Mouse (Mus musculus) limb, embryonic 11.5 days (tissue): ENCODE measurements around the gene Mlph. TPM values are rescaled to one million over a fixed set of nuclear protein-coding genes. Genes with fewer than 3 reads are reported as not detected.

ENCODE experiments used
- ATAC-seq: fragments of 200-750 bp; cut with Nextera tagmentation; 2 replicates; pipeline ENCODE4 v1.8.0; 2017; ENCODE audit warnings: low read depth; ENCODE audit not compliant: insufficient number of reproducible peaks, low FRiP score, low TSS enrichment
- DNase-seq: peaks from one replicate; pipeline ENCODE4 v3.0.0-alpha.2; 2015; ENCODE audit warnings: low spot score
- H3K27ac ChIP-seq: fragments of 300-500 bp; sonication (generic); replicated peaks from 2 replicates; pipeline ENCODE4 v1.5.1; 2014; ENCODE audit warnings: low read depth, mild to moderate bottlenecking, low read length
- H3K27me3 ChIP-seq: fragments of 300-500 bp; sonication (generic); 2 replicates; pipeline ENCODE4 v1.6.1; 2014; ENCODE audit warnings: mild to moderate bottlenecking, low read length, mixed read lengths; ENCODE audit not compliant: control insufficient read depth, insufficient read depth
- H3K36me3 ChIP-seq: fragments of 300-500 bp; sonication (generic); 2 replicates; pipeline ENCODE4 v1.6.1; 2014; ENCODE audit warnings: mild to moderate bottlenecking, low read length, moderate library complexity, mixed read lengths; ENCODE audit not compliant: control insufficient read depth, insufficient read depth
- H3K4me1 ChIP-seq: fragments of 300-500 bp; sonication (generic); 2 replicates; pipeline ENCODE4 v1.6.1; 2014; ENCODE audit warnings: low read length, mixed read lengths; ENCODE audit not compliant: control insufficient read depth, insufficient read depth
- H3K4me2 ChIP-seq: fragments of 300-500 bp; sonication (generic); 2 replicates; pipeline ENCODE4 v1.6.1; 2014; ENCODE audit warnings: low read depth, mild to moderate bottlenecking, moderate library complexity; ENCODE audit not compliant: severe bottlenecking
- H3K4me3 ChIP-seq: fragments of 300-500 bp; sonication (generic); 2 replicates; pipeline ENCODE4 v1.5.1; 2014; ENCODE audit warnings: low read depth, low read length
- H3K9ac ChIP-seq: fragments of 300-500 bp; sonication (generic); 2 replicates; pipeline ENCODE4 v1.6.1; 2014; ENCODE audit warnings: mild to moderate bottlenecking, low read length
- H3K9me3 ChIP-seq: fragments of 300-500 bp; sonication (generic); 2 replicates; pipeline ENCODE4 v1.6.1; 2016; ENCODE audit warnings: low read length; ENCODE audit not compliant: control insufficient read depth
- WGBS: fragments of 180-500 bp; shearing (Covaris S2); extraction: QIAGEN DNeasy Blood & Tissue Kit; methylation state at CpG from one replicate; pipeline ENCODE4 v1.1.7; 2014; 5-methylcytosine and 5-hydroxymethylcytosine counted together
- polyA plus RNA-seq: library from polyadenylated mRNA; unstranded; fragments of >200 nt; fragmentation: Nextera tagmentation; extraction: Ambion mirVana; gene quantifications from 2 replicates; pipeline ENCODE4 v1.2.1, GENCODE M21; 2014

Gene Mlph
- polyA plus RNA-seq, 1 experiment from 2014 or later = 0.08 TPM

- H3K36me3 ChIP-seq = no peaks in the 10 kb centered on the region
- H3K27me3 ChIP-seq = no peaks in the 10 kb centered on the region
- no peak overlapping the region for H3K4me2 ChIP-seq
- no peak overlapping the region for H3K4me3 ChIP-seq
- H3K9me3 ChIP-seq = peaks cover 6% of the 10 kb centered on the region; the same call in 1 of the 2 replicates
- WGBS = 78% methylated on average over 9 of the region's 9 CpGs
- ATAC-seq = no peak
- no peak for DNase-seq
- no peak overlapping the region for H3K27ac ChIP-seq
- no peak overlapping the region for H3K9ac ChIP-seq
- H3K4me1 ChIP-seq = no peaks in the 10 kb centered on the region
These were observed 6.8 kb downstream of the Mlph start for GRCm38 (mm10) chr1:90921687-90922086.

GRCm38 (mm10) chr1:90926030-90926429, 11.1 kb downstream of the Mlph start:
- ATAC-seq = no peak
- Histone ChIP-seq H3K27ac (no peak overlapping the region), H3K36me3 (no peaks in the 10 kb centered on the region), H3K4me1 (0 out of 2 replicates have a peak, but pooled peaks cover 3% of the 10 kb centered on the region), H3K4me2 (no peak overlapping the region), H3K9me3 (no peaks in the 10 kb centered on the region), H3K9ac (no peak overlapping the region), H3K4me3 (no peak overlapping the region), H3K27me3 (peaks cover 5% of the 10 kb centered on the region)
- DNase-seq = no peak
- 96% methylated on average over 4 of the region's 4 CpGs for WGBS

- no peak for DNase-seq
These were observed 12.4 kb downstream of the Mlph start for GRCm38 (mm10) chr1:90927308-90927707.

GRCm38 (mm10) chr1:90927929-90928574, 13.2 kb downstream of the Mlph start:
- Histone ChIP-seq H3K4me2 (peak overlapping the region; percentile 65), H3K27ac (no peak overlapping the region), H3K9ac (peak overlapping the region; percentile 46; the same call in 1 of the 2 replicates), H3K9me3 (no peaks in the 10 kb centered on the region), H3K4me3 (peak overlapping the region; percentile 19), H3K27me3 (peaks cover 5% of the 10 kb centered on the region), H3K36me3 (no peaks in the 10 kb centered on the region), H3K4me1 (0 out of 2 replicates have a peak, but pooled peaks cover 3% of the 10 kb centered on the region)
- DNase-seq (peak; percentile 40), ATAC-seq (peak; percentile 47; the same call in 1 of the 2 replicates)
- WGBS = 2% methylated on average over 23 of the region's 23 CpGs

More at GRCm38 (mm10) chr1:90927308-90927707, 12.4 kb downstream of the Mlph start:
- H3K9me3 ChIP-seq = no peaks in the 10 kb centered on the region
- no peak overlapping the region for H3K27ac ChIP-seq
- no peak overlapping the region for H3K9ac ChIP-seq
- no peaks in the 10 kb centered on the region for H3K36me3 ChIP-seq
- no peak overlapping the region for H3K4me2 ChIP-seq
- H3K4me3 ChIP-seq = no peak overlapping the region
- no peak for ATAC-seq
- peaks cover 5% of the 10 kb centered on the region for H3K27me3 ChIP-seq
- WGBS = 46% methylated on average over 15 of the region's 15 CpGs
- 0 out of 2 replicates have a peak, but pooled peaks cover 3% of the 10 kb centered on the region for H3K4me1 ChIP-seq

- H3K4me2 ChIP-seq = peak overlapping the region; percentile 65
- 0 out of 2 replicates have a peak, but pooled peaks cover 3% of the 10 kb centered on the region for H3K4me1 ChIP-seq
- WGBS = 4% methylated on average over 6 of the region's 6 CpGs
- no peak overlapping the region; the same call in 1 of the 2 replicates for H3K9ac ChIP-seq
- H3K27ac ChIP-seq = no peak overlapping the region
- no peaks in the 10 kb centered on the region for H3K36me3 ChIP-seq
- DNase-seq (peak; percentile 95), ATAC-seq (no peak)
- peak overlapping the region; percentile 19; the same call in 1 of the 2 replicates for H3K4me3 ChIP-seq
- peaks cover 5% of the 10 kb centered on the region for H3K27me3 ChIP-seq
- H3K9me3 ChIP-seq = no peaks in the 10 kb centered on the region
These were observed 13.7 kb downstream of the Mlph start for GRCm38 (mm10) chr1:90928575-90928934.

DNA sequence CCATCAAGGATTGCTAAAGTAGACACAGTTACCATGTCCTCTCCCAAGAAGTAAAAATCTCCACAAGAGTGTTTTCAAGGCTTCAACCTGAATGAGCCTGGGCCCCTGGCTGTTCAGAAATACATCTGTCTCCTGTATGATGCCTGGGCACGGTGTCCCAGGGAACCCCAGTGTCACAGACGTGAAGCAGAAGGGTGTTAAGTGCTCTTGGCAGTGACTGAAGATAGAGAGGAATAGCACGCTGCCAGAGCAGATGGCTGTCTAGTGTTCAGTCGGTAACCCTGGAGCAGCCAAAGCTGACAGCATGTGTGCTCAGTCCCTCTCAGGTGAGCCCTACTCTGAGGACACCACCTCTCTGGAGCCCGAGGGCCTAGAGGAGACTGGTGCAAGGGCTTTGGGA, 18.1 kb downstream of the Mlph start:
- Histone ChIP-seq H3K4me2 (no peak overlapping the region), H3K4me1 (0 out of 2 replicates have a peak, but pooled peaks cover 1% of the 10 kb centered on the region), H3K27ac (no peak overlapping the region), H3K4me3 (no peak overlapping the region), H3K9ac (no peak overlapping the region), H3K36me3 (no peaks in the 10 kb centered on the region), H3K27me3 (peaks cover 2% of the 10 kb centered on the region), H3K9me3 (no peaks in the 10 kb centered on the region)
- DNase-seq (no peak), ATAC-seq (no peak)
- WGBS = 78% methylated on average over 5 of the region's 5 CpGs

- Histone ChIP-seq H3K27ac (no peak overlapping the region), H3K4me3 (no peak overlapping the region), H3K36me3 (no peaks in the 10 kb centered on the region), H3K27me3 (no peaks in the 10 kb centered on the region), H3K9me3 (no peaks in the 10 kb centered on the region), H3K4me1 (no peaks in the 10 kb centered on the region), H3K9ac (no peak overlapping the region), H3K4me2 (no peak overlapping the region)
- ATAC-seq (no peak), DNase-seq (no peak)
- WGBS = 67% methylated on average over 9 of the region's 9 CpGs
These were observed 22.1 kb downstream of the Mlph start for GRCm38 (mm10) chr1:90936990-90937389.

DNA sequence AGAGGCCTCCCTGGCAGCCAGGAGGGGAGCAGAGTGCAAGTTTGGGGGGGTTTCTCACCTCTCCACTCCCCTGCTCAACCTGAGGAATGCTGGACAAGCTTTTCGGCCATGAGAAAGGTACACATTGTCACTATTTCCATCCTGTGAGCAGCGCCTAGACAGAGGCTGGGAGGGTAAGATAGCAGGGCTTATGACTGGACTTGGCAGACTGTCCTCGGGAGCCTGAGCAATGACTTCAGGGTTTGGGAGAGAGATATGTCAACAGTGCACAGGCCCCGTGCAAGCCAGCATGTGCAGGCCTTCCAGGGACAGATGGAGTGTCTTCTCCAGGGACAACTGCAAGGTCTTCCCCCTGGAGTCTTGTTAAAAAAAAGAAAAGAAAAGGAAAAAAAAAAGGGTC, 25.1 kb downstream of the Mlph start:
- H3K36me3 ChIP-seq = no peaks in the 10 kb centered on the region
- WGBS = 87% methylated on average over 4 of the region's 4 CpGs
- no peak overlapping the region for H3K4me2 ChIP-seq
- ATAC-seq = no peak
- H3K4me1 ChIP-seq = no peaks in the 10 kb centered on the region
- H3K27ac ChIP-seq = no peak overlapping the region
- no peaks in the 10 kb centered on the region for H3K9me3 ChIP-seq
- DNase-seq = no peak
- H3K27me3 ChIP-seq = no peaks in the 10 kb centered on the region
- H3K4me3 ChIP-seq = no peak overlapping the region
- H3K9ac ChIP-seq = no peak overlapping the region
